Mouse (Mus musculus) liver, embryonic 12.5 days (tissue): ENCODE results near the gene Fam57a. TPM values are rescaled to one million over a fixed set of nuclear protein-coding genes. Genes with fewer than 3 reads are reported as not detected.
A peak's percentile ranks its signal among the peaks of the same experiment; 100 is the strongest.

ENCODE experiments used
- ATAC-seq: fragments of 200-750 bp; cut with Nextera tagmentation; 2 replicates; pipeline ENCODE4 v1.8.0; 2017; ENCODE audit warnings: moderate number of reproducible peaks, mild to moderate bottlenecking, moderate library complexity
- H3K27ac ChIP-seq: fragments of 300-500 bp; sonication (generic); 2 replicates; pipeline ENCODE4 v1.5.1; 2016; ENCODE audit warnings: mild to moderate bottlenecking
- H3K27me3 ChIP-seq: fragments of 300-500 bp; sonication (generic); replicated peaks from 2 replicates; pipeline ENCODE4 v1.6.1; 2016; ENCODE audit warnings: mild to moderate bottlenecking, moderate library complexity
- H3K36me3 ChIP-seq: fragments of 300-500 bp; sonication (generic); 2 replicates; pipeline ENCODE4 v1.6.1; 2016; ENCODE audit warnings: mild to moderate bottlenecking, moderate library complexity
- H3K4me1 ChIP-seq: fragments of 300-500 bp; sonication (generic); 2 replicates; pipeline ENCODE4 v1.6.1; 2016
- H3K4me2 ChIP-seq: fragments of 300-500 bp; sonication (generic); 2 replicates; pipeline ENCODE4 v1.6.1; 2016; ENCODE audit warnings: mild to moderate bottlenecking, moderate library complexity
- H3K4me3 ChIP-seq: fragments of 300-500 bp; sonication (generic); 2 replicates; pipeline ENCODE4 v1.5.1; 2016; ENCODE audit warnings: mild to moderate bottlenecking, moderate library complexity
- H3K9ac ChIP-seq: fragments of 300-500 bp; sonication (generic); 2 replicates; pipeline ENCODE4 v1.6.1; 2016; ENCODE audit warnings: mild to moderate bottlenecking, moderate library complexity
- H3K9me3 ChIP-seq: fragments of 300-500 bp; sonication (generic); replicated peaks from 2 replicates; pipeline ENCODE4 v1.6.1; 2016; ENCODE audit warnings: mild to moderate bottlenecking, moderate library complexity
- WGBS: fragments of 180-500 bp; shearing (Covaris S2); methylation state at CpG from one replicate; pipeline ENCODE4 v1.1.7; 2016; ENCODE audit not compliant: insufficient replicate concordance; 5-methylcytosine and 5-hydroxymethylcytosine counted together
- polyA plus RNA-seq: library from polyadenylated mRNA; unstranded; fragments of >200 nt; fragmentation: Nextera tagmentation; extraction: Ambion mirVana; gene quantifications from 2 replicates; pipeline ENCODE4 v1.2.1, GENCODE M21; 2016

Fam57a gene
- polyA plus RNA-seq, 1 experiment from 2014 or later = 8.4 TPM

GRCm38 (mm10) chr11:76224631-76225030 is 45.2 kb downstream of the Fam57a start:
- Histone ChIP-seq H3K4me3 (no peak overlapping the region), H3K4me1 (no peaks in the 10 kb centered on the region), H3K27ac (no peak overlapping the region), H3K9me3 (no peaks in the 10 kb centered on the region), H3K27me3 (no peaks in the 10 kb centered on the region), H3K9ac (no peak overlapping the region), H3K4me2 (no peak overlapping the region), H3K36me3 (peaks cover 58% of the 10 kb centered on the region)
- 81% methylated on average over 5 of the region's 5 CpGs for WGBS
- ATAC-seq = no peak

GRCm38 (mm10) chr11:76225051-76225450 is 45.6 kb downstream of the Fam57a start:
- Histone ChIP-seq H3K9ac (no peak overlapping the region), H3K4me3 (no peak overlapping the region), H3K36me3 (peaks cover 54% of the 10 kb centered on the region), H3K4me1 (no peaks in the 10 kb centered on the region), H3K4me2 (no peak overlapping the region), H3K27me3 (no peaks in the 10 kb centered on the region), H3K9me3 (no peaks in the 10 kb centered on the region), H3K27ac (no peak overlapping the region)
- no peak for ATAC-seq

- no peaks in the 10 kb centered on the region for H3K9me3 ChIP-seq
- H3K27ac ChIP-seq = no peak overlapping the region
- no peaks in the 10 kb centered on the region for H3K4me1 ChIP-seq
- H3K27me3 ChIP-seq = no peaks in the 10 kb centered on the region
- H3K4me2 ChIP-seq = no peak overlapping the region
- H3K4me3 ChIP-seq = no peak overlapping the region
- WGBS = 82% methylated on average over 3 of the region's 3 CpGs
- peaks cover 82% of the 10 kb centered on the region for H3K36me3 ChIP-seq
- ATAC-seq = no peak
- H3K9ac ChIP-seq = no peak overlapping the region
These were observed 56.7 kb downstream of the Fam57a start for GRCm38 (mm10) chr11:76236136-76236535.

- Histone ChIP-seq H3K4me2 (no peak overlapping the region), H3K4me1 (peaks cover 15% of the 10 kb centered on the region), H3K9me3 (no peaks in the 10 kb centered on the region), H3K9ac (no peak overlapping the region), H3K36me3 (peaks cover 49% of the 10 kb centered on the region), H3K4me3 (no peak overlapping the region), H3K27ac (no peak overlapping the region), H3K27me3 (no peaks in the 10 kb centered on the region)
- WGBS = 91% methylated on average over 2 of the region's 2 CpGs
- ATAC-seq = no peak
These were observed 60.3 kb downstream of the Fam57a start for GRCm38 (mm10) chr11:76239750-76240149.

GRCm38 (mm10) chr11:76242901-76243810 is 63.7 kb downstream of the Fam57a start, which contains the start of the genes Mrm3 and Glod4:
TSS of gene Mrm3 (plus strand) at chr11:76243715.
TSS of gene Glod4 (minus strand) at chr11:76243725.
- H3K4me1 ChIP-seq = peaks cover 21% of the 10 kb centered on the region
- WGBS = under 1% methylated on average over 61 of the region's 61 CpGs
- H3K9ac ChIP-seq = peak within 1 kb of the TSS; percentile 83
- peak within 1 kb of the TSS; percentile 77 for H3K4me2 ChIP-seq
- no peaks in the 10 kb centered on the region for H3K27me3 ChIP-seq
- peak within 1 kb of the TSS; percentile 45 for H3K27ac ChIP-seq
- H3K4me3 ChIP-seq = peak within 1 kb of the TSS; percentile 85
- no peaks in the 10 kb centered on the region for H3K9me3 ChIP-seq
- ATAC-seq = peak; percentile 85
- H3K36me3 ChIP-seq = peaks cover 47% of the 10 kb centered on the region

GRCm38 (mm10) chr11:76243811-76244546 is 64.5 kb downstream of the Fam57a start:
- Histone ChIP-seq H3K9ac (peak overlapping the region; percentile 83), H3K4me2 (peak overlapping the region; percentile 77), H3K4me1 (peaks cover 21% of the 10 kb centered on the region), H3K27ac (0 out of 2 replicates have a peak overlapping the region, but pooled peaks have one; percentile 38), H3K9me3 (no peaks in the 10 kb centered on the region), H3K4me3 (peak overlapping the region; percentile 85), H3K27me3 (no peaks in the 10 kb centered on the region), H3K36me3 (peaks cover 51% of the 10 kb centered on the region)
- WGBS = 5% methylated on average over 34 of the region's 34 CpGs
- ATAC-seq = no peak; the same call in 1 of the 2 replicates

- no peak for ATAC-seq
- no peaks in the 10 kb centered on the region for H3K9me3 ChIP-seq
- H3K4me3 ChIP-seq = no peak overlapping the region
- peaks cover 56% of the 10 kb centered on the region for H3K36me3 ChIP-seq
- H3K27ac ChIP-seq = no peak overlapping the region
- H3K4me1 ChIP-seq = peaks cover 21% of the 10 kb centered on the region
- H3K4me2 ChIP-seq = no peak overlapping the region
- H3K27me3 ChIP-seq = no peaks in the 10 kb centered on the region
- H3K9ac ChIP-seq = no peak overlapping the region
These were observed 67.0 kb downstream of the Fam57a start for GRCm38 (mm10) chr11:76246439-76246838.

- Histone ChIP-seq H3K4me3 (no peak overlapping the region), H3K4me2 (no peak overlapping the region), H3K27me3 (no peaks in the 10 kb centered on the region), H3K9ac (no peak overlapping the region), H3K4me1 (peaks cover 21% of the 10 kb centered on the region), H3K36me3 (peaks cover 61% of the 10 kb centered on the region), H3K9me3 (no peaks in the 10 kb centered on the region), H3K27ac (no peak overlapping the region)
- 63% methylated on average over 2 of the region's 2 CpGs for WGBS
- ATAC-seq = no peak
These were observed 67.8 kb downstream of the Fam57a start for GRCm38 (mm10) chr11:76247239-76247638.

- 59% methylated on average over 3 of the region's 3 CpGs for WGBS
- no peak overlapping the region for H3K4me2 ChIP-seq
These were observed 72.6 kb downstream of the Fam57a start for GRCm38 (mm10) chr11:76252036-76252435.

GRCm38 (mm10) chr11:76253145-76253917 is 73.9 kb downstream of the Fam57a start:
- 60% methylated on average over 5 of the region's 5 CpGs for WGBS
- Histone ChIP-seq H3K9me3 (no peaks in the 10 kb centered on the region), H3K4me1 (no peaks in the 10 kb centered on the region), H3K27me3 (no peaks in the 10 kb centered on the region), H3K4me2 (no peak overlapping the region), H3K27ac (no peak overlapping the region), H3K4me3 (no peak overlapping the region), H3K36me3 (peaks cover 36% of the 10 kb centered on the region), H3K9ac (no peak overlapping the region)
- peak; percentile 51; the same call in 1 of the 2 replicates for ATAC-seq

More at GRCm38 (mm10) chr11:76252036-76252435, 72.6 kb downstream of the Fam57a start:
- Histone ChIP-seq H3K4me1 (no peaks in the 10 kb centered on the region), H3K36me3 (peaks cover 46% of the 10 kb centered on the region), H3K9me3 (no peaks in the 10 kb centered on the region), H3K4me3 (no peak overlapping the region), H3K9ac (no peak overlapping the region), H3K27me3 (no peaks in the 10 kb centered on the region), H3K27ac (no peak overlapping the region)
- ATAC-seq = no peak

GRCm38 (mm10) chr11:76253918-76254264 is 74.4 kb downstream of the Fam57a start:
- Histone ChIP-seq H3K36me3 (peaks cover 30% of the 10 kb centered on the region), H3K4me3 (no peak overlapping the region), H3K9ac (no peak overlapping the region), H3K9me3 (no peaks in the 10 kb centered on the region), H3K4me2 (no peak overlapping the region), H3K27ac (no peak overlapping the region), H3K4me1 (no peaks in the 10 kb centered on the region), H3K27me3 (no peaks in the 10 kb centered on the region)
- WGBS = 81% methylated on average over 4 of the region's 4 CpGs
- ATAC-seq = no peak
